Mouse (Mus musculus) cerebellum, postnatal 10 days (tissue): ENCODE results near the gene Six1.
"Not testable (repeated sequence)": the region's sequence is repeated elsewhere in the genome, so short reads cannot be mapped to it uniquely, and the experiment has no call there.

Experiments used
- DNase-seq, 2 experiments: peaks; one replicate each; pipeline ENCODE4 v3.0.0; 2021; ENCODE audit warnings: mixed read lengths in 2 of 2

Gene Six1

DNA sequence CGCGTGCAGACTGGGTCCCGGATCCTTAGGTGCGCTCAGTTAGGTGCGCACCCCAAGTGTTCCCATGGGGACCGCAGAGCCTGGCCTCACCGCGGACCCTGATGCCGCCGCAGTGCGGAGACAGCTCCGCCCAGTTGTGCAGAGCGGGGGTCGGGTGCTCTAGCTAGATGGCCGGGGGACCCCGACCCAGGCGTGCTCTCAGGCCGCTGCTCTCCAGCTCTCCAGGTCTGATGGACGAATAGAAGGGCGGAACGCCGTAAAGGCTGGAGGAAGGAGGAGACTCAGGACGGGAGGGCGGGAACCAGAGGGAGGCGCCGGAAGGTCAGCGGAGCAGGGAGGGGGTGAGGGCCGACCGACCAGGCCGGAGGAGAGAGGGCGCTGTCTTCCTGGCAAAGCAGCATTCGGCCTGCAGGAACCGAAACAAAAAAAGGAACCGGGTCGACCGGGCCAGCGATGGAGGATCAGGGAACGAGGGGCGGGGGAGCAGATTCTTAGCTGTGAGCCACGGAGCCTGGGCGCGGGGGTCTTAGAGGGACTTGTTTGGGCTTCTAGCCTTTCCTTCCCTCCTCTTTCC, at the start of gene Six1:
Gene Six1 (minus strand): TSS at position 220 of the 574 bp plus-strand sequence.
- DNase-seq = peak; percentile 54 to 60

DNA sequence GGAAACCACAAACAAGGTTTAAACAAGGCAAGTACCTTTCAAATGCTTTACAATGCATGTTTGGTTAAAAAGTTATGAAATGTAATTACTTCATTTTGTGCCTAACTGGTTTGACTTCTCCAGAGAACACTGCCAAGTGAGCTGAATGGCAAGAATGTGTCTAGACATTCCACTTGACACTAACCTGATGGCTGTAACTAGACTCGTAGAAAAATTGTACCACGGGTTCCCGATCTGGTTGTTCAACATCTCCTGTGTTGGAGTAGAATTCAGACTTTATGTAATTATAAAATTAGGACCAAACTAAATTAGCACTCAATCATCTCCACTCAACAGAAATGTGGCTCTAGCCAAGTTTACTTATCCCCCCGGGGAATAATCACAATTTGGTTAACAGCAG, 44.9 kb upstream of the Six1 start:
- DNase-seq = no peak

DNA sequence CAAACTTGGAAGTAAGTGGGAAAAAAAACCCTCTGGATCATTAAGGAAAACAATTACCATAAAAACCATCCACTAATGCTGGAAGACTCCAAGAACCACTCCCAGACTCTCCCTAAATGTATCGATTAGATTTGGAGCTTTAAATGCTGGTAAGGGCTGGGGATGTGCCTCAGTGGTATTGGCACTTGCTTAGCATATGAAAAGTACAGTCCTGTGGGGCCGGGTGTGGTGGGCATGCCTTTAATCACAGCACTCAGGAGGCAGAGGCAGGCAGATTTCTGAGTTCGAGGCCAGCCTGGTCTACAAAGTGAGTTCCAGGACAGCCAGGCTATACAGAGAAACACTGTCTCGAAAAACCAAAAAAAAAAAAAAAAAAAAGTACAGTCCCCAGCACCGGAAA, 42.5 kb upstream of the Six1 start:
- DNase-seq = not testable (repeated sequence)

DNA sequence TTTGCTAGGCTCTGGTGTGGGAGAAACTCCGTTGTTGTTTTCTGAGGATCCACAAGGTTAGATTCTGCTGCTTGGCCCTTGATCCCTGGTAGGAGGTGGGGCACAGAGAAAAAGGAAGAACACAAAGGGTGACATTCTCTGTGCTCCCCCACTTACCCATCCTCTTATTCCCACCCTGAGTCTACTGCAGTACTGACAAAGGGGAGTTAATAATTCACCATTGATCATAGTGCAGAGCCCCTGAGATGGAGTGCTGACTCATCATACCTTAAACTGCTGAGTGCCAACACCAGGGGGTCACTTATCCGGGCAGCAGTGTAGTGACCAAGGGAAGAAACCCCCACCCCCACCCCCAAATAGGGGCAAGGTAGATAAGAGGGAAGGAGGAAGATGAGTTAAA, 40.9 kb upstream of the Six1 start:
- no peak for DNase-seq

DNA sequence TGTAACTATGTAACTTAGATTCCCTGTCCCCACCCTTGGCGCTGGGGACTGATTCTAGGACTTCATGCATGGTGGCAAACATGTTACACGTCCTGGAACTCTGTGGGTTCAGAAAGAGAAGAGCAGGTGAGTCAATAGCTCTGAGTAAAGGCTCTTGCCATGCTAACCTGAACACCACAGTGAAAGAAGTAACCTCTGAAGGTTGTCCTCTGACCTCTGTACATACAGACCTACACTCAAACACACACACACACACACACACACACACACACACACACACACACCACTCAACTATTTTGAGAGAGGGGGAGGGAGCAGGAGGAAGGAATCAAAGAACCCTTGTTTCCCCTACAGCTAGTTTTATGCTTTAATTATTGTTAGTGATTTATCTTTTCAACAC, 40.5 kb upstream of the Six1 start:
- no peak for DNase-seq

DNA sequence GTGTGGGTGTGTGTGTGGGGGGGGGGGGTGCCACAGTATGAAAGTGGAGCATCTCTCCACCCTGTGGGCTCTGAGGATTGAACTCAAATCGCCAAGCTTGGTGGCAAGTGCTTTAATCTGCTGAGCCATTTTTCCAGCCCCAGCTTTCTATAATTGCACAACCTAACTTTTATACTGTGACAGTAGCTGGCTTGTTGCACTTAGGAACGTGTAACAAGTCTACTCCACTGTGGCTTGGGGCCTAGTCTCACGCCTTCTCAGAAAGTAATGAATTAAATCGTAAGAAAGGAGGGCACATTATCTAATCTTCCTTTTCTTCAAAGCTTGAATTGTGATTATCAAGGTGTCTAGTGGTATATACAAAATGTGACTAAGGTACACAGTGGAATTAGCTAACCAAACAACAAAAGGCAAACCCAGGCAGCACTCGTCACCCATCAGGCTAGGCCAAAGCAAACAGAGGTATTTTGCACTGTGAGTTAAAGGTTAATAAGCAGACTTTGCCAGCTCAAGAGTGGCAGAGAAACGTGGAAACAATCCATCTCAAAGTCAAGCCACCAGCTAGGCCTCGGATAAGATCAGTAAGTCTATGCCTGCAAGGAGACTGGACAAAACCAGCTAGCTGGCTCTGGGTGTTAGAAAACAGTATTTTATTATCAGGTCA, 37.1 kb upstream of the Six1 start:
- no peak for DNase-seq

DNA sequence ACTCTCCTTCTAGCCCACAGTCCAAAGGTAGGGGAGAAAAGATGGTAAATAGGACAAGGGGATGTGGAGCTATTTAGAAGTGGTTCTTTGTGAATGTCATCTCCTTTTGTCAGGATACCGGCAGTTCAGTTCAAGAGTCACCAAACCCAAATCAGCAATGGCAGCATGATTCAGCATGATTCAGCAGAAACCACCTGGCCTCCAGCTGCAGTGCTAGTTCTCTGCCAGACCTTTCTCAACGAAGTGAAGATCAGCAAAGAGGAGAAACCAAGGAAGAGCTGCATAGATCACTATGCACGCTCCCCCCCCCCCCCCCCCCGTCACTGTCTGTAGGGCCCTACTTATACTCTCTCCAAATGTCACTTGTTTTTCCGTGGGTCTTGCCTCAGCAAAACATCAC, 35.2 kb upstream of the Six1 start:
- no peak for DNase-seq

DNA sequence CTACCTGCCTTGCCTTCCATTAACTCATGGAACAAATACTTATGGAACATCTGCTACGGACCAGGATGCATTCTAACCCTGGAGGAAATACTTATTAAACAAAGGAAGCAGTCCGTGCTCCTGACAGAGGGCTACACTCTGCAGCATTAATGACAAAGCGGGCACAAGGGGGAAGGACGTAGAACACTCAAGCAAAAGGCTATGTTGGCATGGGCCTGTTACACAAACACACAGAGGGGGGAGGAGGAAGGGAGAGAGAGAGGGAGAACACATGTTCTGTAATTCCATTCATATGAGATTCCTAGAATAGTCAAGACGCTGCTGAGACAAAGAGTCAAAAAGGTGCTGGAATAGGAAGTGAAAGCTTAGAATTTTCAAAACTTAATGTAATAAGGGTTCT, 34.8 kb upstream of the Six1 start:
- DNase-seq = no peak

DNA sequence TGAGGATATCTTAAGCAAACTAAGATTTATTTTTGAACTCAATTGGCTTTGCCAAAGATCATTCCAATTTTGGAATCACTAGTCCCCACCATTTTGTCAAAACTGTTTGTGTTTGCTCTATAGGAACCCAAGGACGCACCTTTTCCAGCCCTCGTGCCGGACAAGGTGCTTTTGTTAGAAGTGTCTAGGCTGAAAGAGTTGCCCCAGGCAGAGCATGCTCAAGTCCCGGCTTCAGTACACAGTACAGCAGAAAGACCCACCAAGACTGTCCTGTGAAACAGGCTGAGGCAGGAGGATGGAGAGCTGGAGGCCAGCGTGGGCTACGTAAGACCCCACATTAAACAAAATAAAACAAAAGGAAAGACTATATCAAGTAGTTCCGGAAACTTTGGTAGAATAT, 33.4 kb upstream of the Six1 start:
- DNase-seq = no peak

DNA sequence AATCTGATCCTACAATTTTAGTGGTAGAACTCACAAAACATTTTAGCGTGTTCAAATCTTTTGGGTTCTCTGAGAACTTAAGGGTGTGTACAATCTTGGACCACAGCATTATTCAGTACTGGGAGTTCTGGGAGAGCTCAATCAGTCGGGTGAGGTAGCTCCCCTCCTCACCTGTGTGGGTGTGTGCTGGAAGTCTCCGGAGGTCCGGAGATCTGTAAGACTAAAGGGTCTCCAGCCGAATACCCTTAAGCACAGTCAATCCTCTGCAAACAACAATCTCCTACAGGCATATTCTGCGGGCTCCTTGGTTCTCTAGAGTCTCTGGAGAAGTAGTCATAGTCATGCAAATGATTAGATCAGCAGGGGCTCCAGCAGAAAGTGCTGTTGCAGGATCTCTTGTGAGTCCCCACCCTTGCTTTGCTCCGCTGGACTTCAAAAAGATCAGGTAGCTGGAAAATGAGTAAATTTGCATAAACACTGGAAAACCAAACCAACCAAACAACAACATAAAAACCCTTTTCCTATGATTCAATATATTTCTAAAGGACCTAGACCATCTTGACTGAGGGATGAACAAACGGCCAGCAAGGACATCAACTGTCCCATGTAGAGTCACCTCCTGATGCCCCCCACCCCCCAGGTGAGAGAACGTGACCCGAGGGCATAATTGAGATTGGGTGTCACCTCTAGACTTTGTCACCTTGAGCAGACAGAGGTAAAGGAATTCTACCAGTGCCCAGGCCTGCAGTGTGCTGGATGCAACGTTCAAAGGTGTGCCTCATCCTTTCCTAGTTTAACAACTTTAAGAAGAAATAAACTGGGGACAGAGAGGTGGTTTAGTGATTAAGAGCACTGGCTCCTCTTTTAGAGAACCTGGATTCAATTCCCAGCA, 32.3 kb upstream of the Six1 start:
- DNase-seq = no peak

DNA sequence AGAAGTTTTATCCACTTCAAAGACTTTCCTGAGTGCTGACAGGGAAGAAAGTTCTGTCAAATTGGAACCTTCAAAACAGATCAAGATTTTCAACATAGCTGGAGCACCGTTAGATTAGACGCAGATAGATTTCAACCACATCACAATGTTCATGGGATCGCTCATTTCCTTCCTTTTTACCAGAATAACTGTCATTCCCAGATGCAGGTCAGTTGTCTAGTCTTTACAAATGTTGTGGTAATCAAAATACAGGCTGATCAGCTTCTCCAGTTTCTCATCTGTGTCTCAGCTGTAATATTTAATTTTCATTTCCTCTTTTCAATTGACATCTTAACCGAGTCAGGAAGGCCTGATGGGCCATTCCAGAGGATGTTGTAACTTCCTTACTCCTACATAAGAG, 30.1 kb upstream of the Six1 start:
- DNase-seq = no peak

DNA sequence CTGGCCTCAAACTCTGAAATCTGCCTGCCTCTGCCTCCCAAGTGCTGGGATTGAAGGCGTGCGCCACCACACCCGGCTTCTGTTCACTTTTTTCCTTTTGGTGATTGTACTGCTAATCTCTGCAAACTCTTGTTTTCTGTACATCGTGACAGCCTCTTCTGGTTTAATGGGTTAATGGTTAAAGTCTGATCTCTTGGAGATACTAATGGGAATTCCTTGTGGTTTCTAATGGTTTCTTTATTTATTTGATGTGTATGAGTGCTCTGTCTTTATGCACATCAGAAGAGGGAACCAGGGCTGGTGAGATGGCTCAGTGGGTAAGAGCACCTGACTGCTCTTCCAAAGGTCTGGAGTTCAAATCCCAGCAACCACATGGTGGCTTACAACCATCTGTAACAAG, 28.1 kb upstream of the Six1 start:
- DNase-seq = not testable (repeated sequence)

DNA sequence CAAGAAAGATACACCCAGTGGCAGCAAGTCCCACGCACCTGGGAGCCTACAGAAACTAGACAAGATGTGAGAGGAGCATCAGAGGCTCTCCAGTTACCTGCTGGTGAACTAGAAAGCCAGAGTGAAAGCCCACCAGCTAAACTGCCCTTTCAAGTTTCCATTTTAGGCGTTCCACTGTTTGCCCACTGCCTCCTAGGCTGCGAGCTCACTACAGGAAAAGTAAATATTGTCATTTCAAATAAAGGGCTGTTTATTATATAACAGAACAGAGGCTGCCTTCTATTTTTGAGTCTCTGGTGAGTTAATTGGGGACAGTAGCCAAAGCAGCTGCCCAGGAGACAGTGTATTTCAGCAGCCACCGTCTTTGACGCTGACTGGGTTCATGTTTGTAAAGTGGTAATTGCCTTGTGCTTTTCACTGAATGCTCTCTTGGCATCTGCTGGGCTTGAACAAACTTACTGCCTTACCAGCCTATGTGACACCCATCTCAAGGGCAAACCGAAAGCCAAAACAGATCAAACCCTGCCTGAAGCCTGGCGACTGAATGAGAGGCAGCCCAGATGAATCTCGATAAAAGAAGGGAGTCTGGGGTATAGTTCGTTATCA, 7.2 kb upstream of the Six1 start:
- no peak for DNase-seq

DNA sequence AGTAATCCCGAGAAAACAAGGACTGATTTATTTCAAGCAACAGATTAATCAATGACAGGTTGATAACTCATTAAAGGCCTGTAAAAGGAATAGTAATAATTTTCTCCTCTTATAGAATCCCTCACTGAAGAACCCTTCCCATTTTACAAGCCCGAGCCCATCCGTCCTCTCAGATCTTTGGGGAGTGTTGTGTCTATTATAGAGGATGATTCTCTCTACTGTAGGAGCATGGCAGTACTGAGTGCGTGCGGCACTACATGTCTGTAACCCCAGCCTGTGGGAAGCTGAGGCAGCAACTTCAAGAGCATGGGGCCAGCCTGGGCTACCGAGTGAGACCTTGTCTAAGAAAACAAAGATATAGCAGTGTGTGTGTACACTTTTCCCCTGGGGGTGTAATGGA, 3.8 kb upstream of the Six1 start:
- DNase-seq = no peak

DNA sequence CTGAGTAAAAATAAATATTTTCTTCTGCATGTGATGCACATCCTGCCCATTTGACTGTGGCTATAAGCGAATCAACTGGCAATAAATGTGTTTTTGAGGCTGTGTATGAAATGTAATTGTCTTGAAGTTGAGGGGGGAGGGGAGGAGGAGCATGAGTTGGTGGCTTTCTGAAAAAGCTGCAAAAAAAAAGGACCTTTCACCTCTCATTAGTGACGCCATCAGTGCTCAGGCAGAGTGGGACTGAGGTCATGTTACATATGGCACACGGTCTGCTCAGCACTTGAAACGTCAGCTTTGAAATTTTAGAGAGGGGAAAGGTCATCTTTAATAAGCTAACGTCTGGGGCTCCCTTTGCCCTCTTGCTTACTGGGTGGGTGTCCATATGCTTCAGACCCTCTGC, 1.8 kb upstream of the Six1 start:
- DNase-seq = no peak

DNA sequence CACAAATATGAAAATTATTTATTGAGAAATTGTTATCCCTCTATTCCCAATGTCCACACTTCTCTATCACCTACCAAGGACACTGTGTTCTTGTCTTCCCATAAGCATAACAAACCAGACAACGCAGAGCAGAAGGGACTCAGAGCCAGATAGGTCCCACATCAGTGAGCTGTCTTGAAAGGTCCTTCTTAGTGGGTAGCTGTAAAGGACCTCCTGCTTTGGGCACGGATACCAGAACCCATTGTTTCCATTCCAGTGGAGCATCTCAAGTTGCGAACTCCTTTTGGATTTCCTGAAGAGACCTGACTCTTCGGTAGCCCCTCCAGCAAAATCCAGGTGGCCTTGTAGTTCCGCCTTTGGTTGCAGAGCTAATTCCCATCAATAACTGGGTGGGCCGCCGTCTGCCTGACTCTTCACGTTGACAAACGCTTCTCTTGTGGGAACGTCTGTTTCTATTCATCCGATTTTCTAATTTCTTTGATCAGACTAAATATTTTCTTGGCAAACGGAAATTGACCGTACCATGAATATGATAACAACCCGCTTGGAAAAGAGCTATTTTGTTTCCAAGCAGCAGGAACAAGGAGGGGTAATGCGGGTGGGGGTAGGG, 994 bp upstream of the Six1 start:
- peak in 1 of 2 experiments; percentile 25 for DNase-seq

DNA sequence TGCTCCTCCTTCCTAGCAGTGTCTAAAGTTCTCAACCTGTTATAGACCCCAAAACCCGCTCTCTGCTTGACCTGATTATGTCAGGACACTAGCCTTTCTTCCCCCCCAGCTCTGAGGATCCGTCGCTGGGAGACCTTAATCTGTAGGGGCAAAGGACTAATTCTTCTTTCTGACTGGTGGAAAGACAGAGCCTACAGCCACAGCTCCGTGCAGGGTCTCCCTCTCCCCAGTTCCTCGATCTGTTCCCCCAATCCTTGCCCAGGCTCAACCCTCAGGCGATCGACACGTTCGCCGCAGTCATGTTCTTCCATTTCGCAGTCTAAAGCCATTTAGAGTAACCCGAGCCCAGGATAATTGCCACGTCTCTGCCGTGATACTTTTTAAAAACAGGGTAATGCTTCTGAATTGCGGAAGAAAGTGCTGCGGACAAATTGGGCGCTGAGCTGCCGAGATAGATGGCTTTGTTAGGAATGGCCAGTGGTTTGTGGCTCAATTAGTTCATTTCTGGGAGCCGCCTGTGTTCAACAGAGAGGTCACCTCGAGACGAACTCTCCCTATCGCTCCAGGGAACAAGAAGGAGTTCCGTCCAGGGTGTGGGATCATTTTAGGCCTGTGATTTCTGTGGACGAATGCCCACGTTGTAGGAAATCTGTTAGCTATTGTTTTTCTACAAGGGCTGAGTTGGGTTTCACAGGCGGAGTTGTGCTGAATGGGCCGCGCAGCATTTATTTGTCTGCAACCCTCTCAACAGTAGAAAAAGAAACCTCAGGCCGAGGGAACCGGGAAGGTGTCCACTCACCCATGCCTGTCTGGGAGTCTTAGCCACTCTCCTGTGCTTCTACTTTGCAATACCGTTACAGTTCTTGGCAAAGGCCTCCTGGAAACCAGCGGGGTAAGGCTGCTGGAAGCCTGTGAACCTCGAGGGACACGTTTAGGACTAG, 766 bp downstream of the Six1 start:
- peak; percentile 19 to 47 for DNase-seq

DNA sequence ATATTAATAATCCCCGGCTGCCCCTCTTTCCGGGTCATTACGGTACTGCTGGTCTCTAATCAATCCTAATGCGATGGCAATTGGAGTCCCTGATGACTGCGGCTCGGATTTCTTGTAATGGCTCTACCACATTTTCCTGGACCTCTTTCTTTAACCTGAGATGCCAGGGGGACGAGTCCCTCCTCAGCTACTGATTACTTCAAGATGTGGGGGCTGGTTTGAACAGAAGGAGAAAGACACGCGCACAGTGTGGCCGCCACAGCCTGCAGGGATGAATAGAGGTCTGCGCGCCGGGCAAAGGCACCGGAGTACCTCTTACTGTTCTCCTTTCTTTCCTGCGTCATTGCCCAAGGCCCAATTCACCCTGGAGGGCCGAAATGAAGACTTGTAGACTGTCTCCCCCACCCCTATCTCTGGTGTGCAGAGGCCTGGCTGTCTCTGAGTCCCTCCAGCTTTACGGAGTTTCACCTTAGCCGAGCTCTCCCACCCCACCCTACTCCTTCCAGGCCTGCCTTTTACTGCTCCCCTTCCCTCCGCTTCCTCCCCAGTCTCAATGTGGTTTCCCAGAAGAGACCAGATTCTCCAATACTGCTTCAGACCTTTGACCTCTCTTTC, 1.5 kb downstream of the Six1 start:
- DNase-seq = peak; percentile 16 to 27

DNA sequence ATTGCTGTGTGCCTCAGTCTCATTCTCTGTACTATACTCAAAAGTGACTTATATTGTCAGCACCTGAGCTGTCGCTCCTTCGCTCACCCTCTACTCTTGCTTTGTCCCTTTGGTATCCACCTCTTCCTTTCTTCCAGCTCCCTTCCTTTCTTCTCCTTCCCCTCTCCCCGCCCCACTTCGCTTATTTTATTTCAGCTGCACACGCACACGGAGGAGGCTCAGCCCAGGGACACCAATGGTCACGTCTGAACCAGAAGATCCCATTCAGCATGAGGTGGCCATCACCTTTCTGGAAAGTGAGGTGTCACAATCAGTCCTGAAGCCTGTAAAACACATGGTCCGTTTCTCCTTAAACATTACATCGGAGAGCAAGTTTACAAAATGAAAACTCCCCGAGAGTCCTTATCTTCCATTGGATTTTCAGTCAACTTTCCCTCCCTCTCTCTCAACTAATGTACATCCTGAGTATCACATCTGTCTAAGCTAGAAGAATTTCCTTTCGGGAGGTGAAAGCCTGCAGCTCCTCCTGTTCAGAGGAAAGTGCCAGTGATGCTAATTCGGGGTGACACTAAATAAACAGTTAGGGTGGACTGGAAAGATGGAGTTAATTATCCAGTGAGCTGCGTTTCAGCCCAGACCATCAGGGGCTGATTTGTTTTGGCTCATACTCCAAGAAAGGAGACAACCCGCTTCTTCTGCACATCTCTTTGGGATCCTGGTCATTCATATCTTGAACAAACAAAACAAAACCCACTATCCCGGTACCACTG, 2.7 kb downstream of the Six1 start:
- DNase-seq = peak in 1 of 2 experiments; percentile 13

DNA sequence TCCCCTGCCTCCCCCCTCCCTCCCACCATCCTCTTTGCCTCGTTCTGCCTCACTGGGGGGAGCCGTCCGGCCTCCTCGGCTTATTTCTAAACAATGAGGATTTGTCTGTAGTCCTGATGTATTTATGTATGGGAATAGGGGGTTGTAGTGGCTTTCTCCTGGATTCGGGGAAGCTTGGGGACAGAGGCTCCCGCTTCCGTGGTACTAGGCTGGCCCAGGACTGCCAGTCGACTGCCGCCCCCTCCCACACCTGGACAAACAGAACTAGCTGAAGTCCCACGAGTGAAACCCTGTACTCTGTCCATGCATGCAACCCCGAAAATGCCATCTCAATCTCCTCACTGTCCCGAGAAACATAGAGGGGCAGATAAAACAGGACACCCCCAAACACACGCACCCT, 3.4 kb downstream of the Six1 start:
- DNase-seq = no peak
